Mouse (Mus musculus) MEL-GATA-1-ER (cell line): ENCODE measurements around the gene Zranb1.

Experiments
- DNase-seq: peaks from one replicate; pipeline ENCODE4 v3.0.0-alpha.2; 2012; ENCODE audit warnings: low read depth; ENCODE audit errors: extremely low read depth

Zranb1 gene

DNA sequence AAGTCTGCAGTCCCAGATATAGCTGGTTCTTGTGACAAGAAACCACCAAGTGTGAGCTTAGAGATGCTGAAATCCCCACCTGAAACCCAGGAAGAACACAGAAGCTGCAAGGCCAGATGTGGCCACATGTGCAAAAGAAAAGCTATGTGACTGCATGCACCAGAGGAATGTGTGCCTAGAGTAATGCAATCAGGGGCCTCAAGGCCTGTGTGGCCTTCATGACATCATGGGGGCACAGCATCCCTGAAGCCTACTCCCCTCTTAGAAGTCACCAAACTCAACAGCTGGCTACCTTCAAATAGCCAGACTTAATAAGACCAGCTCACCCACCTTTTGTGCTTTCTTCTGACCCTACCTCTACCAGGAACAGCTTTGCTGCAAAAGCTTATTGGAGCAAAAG, 105.0 kb downstream of the Zranb1 start:
- no peak for DNase-seq
